Mouse (Mus musculus) forebrain, embryonic 11.5 days (tissue): ENCODE data around the gene Sdk2. TPM values are rescaled to one million over a fixed set of nuclear protein-coding genes. Genes with fewer than 3 reads are reported as not detected.

Source experiments
- ATAC-seq: fragments of 200-750 bp; cut with Nextera tagmentation; replicated peaks from 2 replicates; pipeline ENCODE4 v1.8.0; 2017; ENCODE audit warnings: moderate TSS enrichment; ENCODE audit not compliant: low FRiP score
- DNase-seq: peaks from one replicate; pipeline ENCODE4 v3.0.0-alpha.2; 2017; ENCODE audit warnings: low spot score
- H3K27ac ChIP-seq: fragments of 300-500 bp; sonication (generic); 2 replicates; pipeline ENCODE4 v1.5.1; 2014; ENCODE audit warnings: low read depth, low read length
- H3K27me3 ChIP-seq: fragments of 300-500 bp; sonication (generic); 2 replicates; pipeline ENCODE4 v1.6.1; 2014; ENCODE audit warnings: mild to moderate bottlenecking, low read length, mixed read lengths; ENCODE audit not compliant: control insufficient read depth, insufficient read depth
- H3K36me3 ChIP-seq: fragments of 300-500 bp; sonication (generic); 2 replicates; pipeline ENCODE4 v1.6.1; 2014; ENCODE audit warnings: mild to moderate bottlenecking, low read length, moderate library complexity, mixed read lengths; ENCODE audit not compliant: control insufficient read depth, insufficient read depth
- H3K4me1 ChIP-seq: fragments of 300-500 bp; sonication (generic); replicated peaks from 2 replicates; pipeline ENCODE4 v1.6.1; 2014; ENCODE audit warnings: low read length, mixed read lengths; ENCODE audit not compliant: control insufficient read depth, insufficient read depth
- H3K4me2 ChIP-seq: fragments of 300-500 bp; sonication (generic); 2 replicates; pipeline ENCODE4 v1.6.1; 2014; ENCODE audit warnings: low read depth, mild to moderate bottlenecking, low read length, moderate library complexity, mixed read lengths; ENCODE audit not compliant: severe bottlenecking
- H3K4me3 ChIP-seq: fragments of 300-500 bp; sonication (generic); 2 replicates; pipeline ENCODE4 v1.5.1; 2014; ENCODE audit warnings: low read depth, low read length
- H3K9ac ChIP-seq: fragments of 300-500 bp; sonication (generic); 2 replicates; pipeline ENCODE4 v1.6.1; 2014; ENCODE audit warnings: low read length
- H3K9me3 ChIP-seq: fragments of 300-500 bp; sonication (generic); 2 replicates; pipeline ENCODE4 v1.6.1; 2016; ENCODE audit warnings: low read length, mixed read lengths; ENCODE audit not compliant: control insufficient read depth
- WGBS: fragments of 180-500 bp; shearing (Covaris S2); extraction: QIAGEN DNeasy Blood & Tissue Kit; methylation state at CpG from one replicate; pipeline ENCODE4 v1.1.7; 2014; 5-methylcytosine and 5-hydroxymethylcytosine counted together
- polyA plus RNA-seq: library from polyadenylated mRNA; unstranded; fragments of >200 nt; fragmentation: Nextera tagmentation; extraction: Ambion mirVana; gene quantifications from 2 replicates; pipeline ENCODE4 v1.2.1, GENCODE M21; 2014

Gene Sdk2
- polyA plus RNA-seq, 1 experiment from 2014 or later, result 1.5 TPM

DNA sequence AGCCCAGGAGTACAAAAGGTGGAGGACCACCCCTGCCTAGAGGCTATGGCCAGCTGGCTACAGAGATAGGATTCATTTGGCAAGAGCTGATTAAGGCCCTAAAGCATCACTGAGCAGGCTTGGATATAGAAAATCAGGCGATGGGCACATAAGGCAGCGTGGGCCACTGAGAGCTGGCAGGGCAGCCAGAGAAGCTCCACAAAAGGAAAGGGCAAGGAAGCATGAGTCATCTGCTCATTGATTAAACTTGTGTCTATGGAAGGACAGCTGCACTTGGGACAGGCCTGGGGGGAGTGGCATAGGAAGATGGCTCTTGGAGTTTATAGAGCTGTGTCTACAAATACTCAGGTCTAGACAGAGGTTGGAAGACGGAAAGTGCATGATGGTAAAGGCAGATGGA is 104.1 kb downstream of the Sdk2 start:
- 94% methylated on average over 3 of the region's 3 CpGs for WGBS
- Histone ChIP-seq H3K4me3 (no peak overlapping the region), H3K36me3 (no peaks in the 10 kb centered on the region), H3K27ac (no peak overlapping the region), H3K9ac (no peak overlapping the region), H3K9me3 (peaks cover 13% of the 10 kb centered on the region), H3K4me2 (no peak overlapping the region), H3K4me1 (no peaks in the 10 kb centered on the region), H3K27me3 (no peaks in the 10 kb centered on the region)
- no peak for DNase-seq
- ATAC-seq, result no peak

- no peaks in the 10 kb centered on the region for H3K9me3 ChIP-seq
- no peak overlapping the region for H3K4me3 ChIP-seq
- no peaks in the 10 kb centered on the region for H3K27me3 ChIP-seq
- no peaks in the 10 kb centered on the region for H3K36me3 ChIP-seq
- no peak for DNase-seq
- 0 out of 2 replicates have a peak, but pooled peaks have one; percentile 36 for ATAC-seq
- peaks cover 12% of the 10 kb centered on the region; the same call in 1 of the 2 replicates for H3K4me1 ChIP-seq
- 30% methylated on average over 15 of the region's 15 CpGs for whole genome bisulfite sequencing
- no peak overlapping the region for H3K9ac ChIP-seq
- H3K27ac ChIP-seq, result no peak overlapping the region
- no peak overlapping the region for H3K4me2 ChIP-seq
These were observed 115.2 kb downstream of the Sdk2 start for GRCm38 (mm10) chr11:113951616-113951988.

DNA sequence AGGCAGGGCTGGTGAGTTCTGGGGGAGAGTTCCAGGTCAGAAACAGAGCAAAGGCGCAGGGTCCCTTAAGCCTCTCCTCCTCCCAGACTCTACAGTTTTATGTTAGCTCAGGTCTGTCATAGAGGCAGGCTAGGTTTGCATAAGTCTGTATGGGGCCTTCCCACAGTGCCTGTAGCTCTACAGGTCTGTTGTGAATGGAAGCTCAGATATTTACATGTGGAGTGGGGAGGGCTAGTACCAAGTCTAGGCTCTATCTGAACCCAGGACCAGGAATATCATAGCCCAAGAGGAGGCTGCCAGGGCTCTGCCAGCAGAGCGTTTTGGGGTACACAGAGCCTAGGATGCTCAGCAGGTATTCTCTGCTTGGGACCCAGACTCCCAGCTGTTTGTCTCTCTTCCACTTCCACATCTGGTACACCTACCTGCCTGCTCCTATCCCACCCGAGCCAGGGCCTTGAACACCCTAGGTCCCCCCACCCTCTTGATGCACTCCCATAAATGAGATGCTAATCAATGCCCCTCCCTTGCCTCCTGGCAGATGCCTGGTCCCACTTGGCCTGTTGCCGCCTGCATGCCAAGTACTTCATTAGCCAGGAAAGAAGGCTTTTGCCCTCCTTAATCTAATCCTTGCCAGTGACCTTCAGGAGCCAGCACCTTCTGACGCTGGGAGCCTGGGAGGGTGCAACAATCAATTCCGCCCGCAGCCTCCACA is 115.8 kb downstream of the Sdk2 start:
- Histone ChIP-seq H3K9ac (no peak overlapping the region), H3K36me3 (no peaks in the 10 kb centered on the region), H3K4me2 (no peak overlapping the region), H3K9me3 (no peaks in the 10 kb centered on the region), H3K27ac (no peak overlapping the region), H3K4me3 (no peak overlapping the region), H3K27me3 (no peaks in the 10 kb centered on the region), H3K4me1 (peaks cover 12% of the 10 kb centered on the region; the same call in 1 of the 2 replicates)
- ATAC-seq (peak; percentile 39; the same call in 1 of the 2 replicates), DNase-seq (no peak)
- WGBS, result 41% methylated on average over 7 of the region's 7 CpGs

DNA sequence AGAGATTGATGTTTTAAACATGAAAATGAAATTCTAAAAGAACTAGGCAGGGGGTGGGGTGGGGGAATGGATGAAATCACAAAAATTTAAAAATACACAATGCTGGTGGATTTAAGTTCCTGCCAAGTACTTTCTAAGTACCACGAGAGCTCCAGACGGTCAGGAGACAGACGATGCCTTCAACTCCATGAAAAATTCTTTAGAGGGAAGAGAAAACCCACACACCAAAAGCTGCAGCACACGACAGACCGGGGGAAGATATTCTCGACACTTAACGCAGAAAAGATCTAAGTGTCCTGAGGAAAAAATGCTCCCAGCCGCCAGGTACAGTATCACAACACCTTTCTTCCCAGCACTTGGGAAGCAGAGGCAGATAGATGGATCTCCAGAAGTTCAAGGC is 118.2 kb downstream of the Sdk2 start:
- DNase-seq (no peak), ATAC-seq (no peak)
- 89% methylated on average over 8 of the region's 8 CpGs for WGBS
- no peak overlapping the region for H3K4me2 ChIP-seq
- H3K36me3 ChIP-seq, result no peaks in the 10 kb centered on the region
- H3K27me3 ChIP-seq, result no peaks in the 10 kb centered on the region
- H3K4me3 ChIP-seq, result no peak overlapping the region
- no peaks in the 10 kb centered on the region for H3K9me3 ChIP-seq
- H3K4me1 ChIP-seq, result peaks cover 15% of the 10 kb centered on the region; the same call in 1 of the 2 replicates
- H3K27ac ChIP-seq, result no peak overlapping the region
- no peak overlapping the region for H3K9ac ChIP-seq

DNA sequence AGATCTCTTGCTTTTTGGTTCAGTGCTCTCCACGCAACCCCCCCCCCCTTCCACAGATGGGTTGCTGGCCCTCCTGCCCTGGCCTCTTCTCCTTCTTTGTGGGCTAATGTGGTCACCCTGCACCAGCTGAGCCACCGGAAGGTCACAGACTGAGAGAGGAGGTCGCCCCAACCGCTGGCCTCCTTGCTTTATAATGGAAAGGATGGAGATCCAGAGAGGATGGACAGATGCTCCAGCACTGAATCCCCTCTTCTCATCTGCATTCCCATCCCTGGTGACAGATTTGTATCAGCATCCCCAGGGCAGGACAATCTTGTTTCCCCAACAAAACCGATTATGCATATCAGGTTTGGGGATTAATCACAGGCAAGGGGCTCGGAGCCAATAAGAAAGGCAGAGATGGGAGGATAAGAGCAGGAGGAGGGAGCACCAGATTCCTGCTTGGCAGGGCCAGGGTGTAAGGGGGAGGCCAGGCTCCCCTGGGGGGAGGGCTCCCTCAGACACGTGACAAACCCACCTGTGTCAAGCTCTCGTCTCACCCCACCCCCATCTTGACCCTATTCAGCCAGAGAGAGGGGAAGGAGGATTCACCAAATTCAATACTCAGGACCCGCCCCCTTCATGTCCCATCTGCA is 124.6 kb downstream of the Sdk2 start:
- H3K4me1 ChIP-seq, result peaks cover 8% of the 10 kb centered on the region; the same call in 1 of the 2 replicates

DNA sequence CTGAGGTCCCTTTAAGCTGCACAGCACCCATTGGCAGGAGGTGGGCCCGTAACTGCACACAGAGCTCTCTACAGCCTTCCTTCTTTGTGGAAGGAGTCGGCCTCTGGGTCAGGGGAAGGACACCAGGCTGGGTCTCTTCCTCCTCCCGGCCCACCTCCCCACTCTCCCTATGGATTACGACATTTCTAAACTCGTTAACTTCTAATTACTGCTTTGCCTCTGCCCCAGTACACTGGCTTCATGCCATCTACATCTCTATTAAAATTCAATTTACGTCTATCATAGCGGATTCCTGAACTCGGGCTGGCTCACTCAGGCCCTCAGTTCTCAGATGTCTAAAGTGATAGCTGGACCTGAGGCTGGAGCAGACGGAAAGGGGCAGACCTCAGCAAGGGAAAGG is 133.2 kb downstream of the Sdk2 start:
- no peak overlapping the region for H3K27ac ChIP-seq
- 63% methylated on average over 9 of the region's 9 CpGs for WGBS
- no peaks in the 10 kb centered on the region for H3K9me3 ChIP-seq
- H3K4me3 ChIP-seq, result no peak overlapping the region
- H3K4me1 ChIP-seq, result peaks cover 3% of the 10 kb centered on the region; the same call in 1 of the 2 replicates
- no peaks in the 10 kb centered on the region for H3K36me3 ChIP-seq
- DNase-seq (no peak), ATAC-seq (no peak)
- no peak overlapping the region for H3K4me2 ChIP-seq
- H3K9ac ChIP-seq, result no peak overlapping the region
- no peaks in the 10 kb centered on the region for H3K27me3 ChIP-seq

More for the DNA sequence above, 124.6 kb downstream of the Sdk2 start:
- H3K4me2 ChIP-seq, result no peak overlapping the region
- no peak overlapping the region for H3K9ac ChIP-seq
- no peak overlapping the region for H3K4me3 ChIP-seq
- H3K36me3 ChIP-seq, result no peaks in the 10 kb centered on the region
- no peaks in the 10 kb centered on the region; the same call in 1 of the 2 replicates for H3K27me3 ChIP-seq
- H3K27ac ChIP-seq, result no peak overlapping the region
- DNase-seq (no peak), ATAC-seq (0 out of 2 replicates have a peak, but pooled peaks have one; percentile 42)
- no peaks in the 10 kb centered on the region for H3K9me3 ChIP-seq
- WGBS, result 44% methylated on average over 9 of the region's 9 CpGs

GRCm38 (mm10) chr11:113932909-113933308 is 133.9 kb downstream of the Sdk2 start:
- 73% methylated on average over 7 of the region's 7 CpGs for WGBS
- H3K4me2 ChIP-seq, result no peak overlapping the region
- ATAC-seq (no peak), DNase-seq (no peak)
- peaks cover 3% of the 10 kb centered on the region; the same call in 1 of the 2 replicates for H3K4me1 ChIP-seq
- no peaks in the 10 kb centered on the region for H3K27me3 ChIP-seq
- H3K9ac ChIP-seq, result no peak overlapping the region
- H3K4me3 ChIP-seq, result no peak overlapping the region
- H3K36me3 ChIP-seq, result no peaks in the 10 kb centered on the region
- no peaks in the 10 kb centered on the region for H3K9me3 ChIP-seq
- H3K27ac ChIP-seq, result no peak overlapping the region

- Histone ChIP-seq H3K4me1 (peaks cover 3% of the 10 kb centered on the region; the same call in 1 of the 2 replicates), H3K27me3 (no peaks in the 10 kb centered on the region), H3K4me2 (no peak overlapping the region), H3K36me3 (no peaks in the 10 kb centered on the region), H3K9ac (no peak overlapping the region), H3K9me3 (no peaks in the 10 kb centered on the region), H3K27ac (no peak overlapping the region), H3K4me3 (no peak overlapping the region)
- WGBS, result 56% methylated on average over 4 of the region's 4 CpGs
- ATAC-seq, result no peak
- no peak for DNase-seq
These were observed 135.1 kb downstream of the Sdk2 start for GRCm38 (mm10) chr11:113931701-113932100.
